8 mouse cellular contexts compared by ENCODE assay signal in the genomic region with DNA sequence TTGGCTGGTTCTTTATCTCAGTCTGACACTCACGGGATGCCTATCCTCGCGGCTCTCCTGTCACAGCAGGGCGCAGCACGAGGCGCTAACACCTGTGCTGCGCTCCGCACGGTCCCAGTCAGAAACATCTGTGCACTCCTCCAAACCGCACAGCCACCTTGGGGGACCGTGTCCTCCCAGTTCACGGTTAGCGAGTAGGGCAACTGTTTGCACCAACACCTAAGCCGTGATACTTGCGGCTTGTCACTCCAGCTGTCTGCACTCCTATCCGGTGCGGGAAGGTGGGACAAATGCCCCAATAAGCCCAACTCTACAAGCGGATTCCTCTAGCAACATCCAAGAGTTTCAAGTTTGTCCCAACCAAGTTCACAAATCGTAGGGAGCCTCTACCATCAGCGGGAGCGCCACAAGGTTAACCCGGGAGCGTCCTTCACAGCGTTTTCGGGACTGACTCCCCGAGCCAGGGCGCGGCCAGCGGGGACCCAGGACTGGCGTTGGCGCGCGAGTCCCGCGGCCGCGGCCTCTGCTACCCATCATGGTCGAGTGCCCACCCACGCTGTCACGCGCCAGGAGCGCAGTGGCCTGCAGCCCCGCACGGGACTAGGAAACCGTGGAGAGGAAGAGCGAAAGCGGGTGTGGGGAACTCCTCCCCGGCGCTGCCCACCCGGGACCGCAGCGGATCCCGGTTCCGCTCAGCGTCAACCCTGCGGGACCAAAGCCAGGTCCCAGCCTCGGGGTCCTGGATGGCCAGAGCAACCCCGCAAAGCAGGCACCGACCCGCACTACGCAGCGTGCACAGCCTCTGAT. TPM values are rescaled to one million over a fixed set of nuclear protein-coding genes. Genes with fewer than 3 reads are reported as not detected.
A peak's percentile ranks its signal among the peaks of the same experiment; 100 is the strongest.
DNase-seq lines count a peak whose midpoint lies in the region; ATAC-seq and TF ChIP-seq lines count a peak whose summit lies in the region.

No protein-coding gene starts in this region.

- peaks cover 8% of the 10 kb centered on the region; the same call in 1 of the 2 replicates for H3K27me3 ChIP-seq in heart, embryonic 12.5 days (replicated peaks)
- no peaks in the 10 kb centered on the region for H3K27me3 ChIP-seq in limb, embryonic 11.5 days (ENCODE audit: control insufficient read depth, insufficient read depth, low read length)
- peaks cover 37% of the 10 kb centered on the region for H3K27me3 ChIP-seq in midbrain, embryonic 13.5 days
- H3K27me3 ChIP-seq in spleen, adult 2 months (ENCODE audit: control insufficient read depth, insufficient read depth, low read length): peaks cover 7% of the 10 kb centered on the region

- peak; percentile 58 for ATAC-seq in heart, embryonic 12.5 days (ENCODE audit: insufficient number of reproducible peaks, low FRiP score)
- peak; percentile 19; the same call in 1 of the 2 replicates for ATAC-seq in limb, embryonic 11.5 days (ENCODE audit: insufficient number of reproducible peaks, low FRiP score, low TSS enrichment, low read depth)
- ATAC-seq in midbrain, embryonic 13.5 days: peak; percentile 59

- no peaks in the 10 kb centered on the region for H3K9me3 ChIP-seq in heart, embryonic 12.5 days (replicated peaks)
- H3K9me3 ChIP-seq in limb, embryonic 11.5 days (ENCODE audit: control insufficient read depth, low read length): no peaks in the 10 kb centered on the region
- no peaks in the 10 kb centered on the region for H3K9me3 ChIP-seq in midbrain, embryonic 13.5 days

- H3K4me2 ChIP-seq in heart, embryonic 12.5 days: peak overlapping the region; percentile 88
- H3K4me2 ChIP-seq in limb, embryonic 11.5 days (ENCODE audit: low read depth, severe bottlenecking): peak overlapping the region; percentile 93
- peak overlapping the region; percentile 99 for H3K4me2 ChIP-seq in midbrain, embryonic 13.5 days (replicated peaks)

- H3K36me3 ChIP-seq in heart, embryonic 12.5 days: no peaks in the 10 kb centered on the region
- H3K36me3 ChIP-seq in limb, embryonic 11.5 days (ENCODE audit: control insufficient read depth, insufficient read depth, low read length): no peaks in the 10 kb centered on the region
- H3K36me3 ChIP-seq in midbrain, embryonic 13.5 days: no peaks in the 10 kb centered on the region
- no peaks in the 10 kb centered on the region for H3K36me3 ChIP-seq in spleen, adult 2 months (ENCODE audit: control insufficient read depth, insufficient read depth, low read length)

- TF ChIP-seq CTCF in gastrocnemius, adult 2 months (IDR thresholded peaks at IDR 0.05): no peak
- no peak for TF ChIP-seq CTCF in cortical plate, adult 2 months (IDR thresholded peaks at IDR 0.05; ENCODE audit: extremely low read depth, insufficient read depth, low read length)
- no peak for TF ChIP-seq CTCF in spleen, adult 2 months (IDR thresholded peaks at IDR 0.05; ENCODE audit: extremely low read depth, insufficient read depth, insufficient read length, insufficient replicate concordance)

- H3K4me3 ChIP-seq in gastrocnemius, adult 2 months: peak overlapping the region; percentile 99
- H3K4me3 ChIP-seq in cortical plate, adult 2 months (ENCODE audit: insufficient read depth, low read length): peak overlapping the region; percentile 98
- H3K4me3 ChIP-seq in heart, embryonic 12.5 days: peak overlapping the region; percentile 95
- peak overlapping the region; percentile 74 for H3K4me3 ChIP-seq in limb, embryonic 11.5 days (ENCODE audit: low read depth, low read length)
- peak overlapping the region; percentile 76 for H3K4me3 ChIP-seq in midbrain, embryonic 13.5 days (replicated peaks)
- H3K4me3 ChIP-seq in spleen, adult 2 months (ENCODE audit: extremely low read depth, insufficient read depth, insufficient read length): peak overlapping the region; percentile 70

- TF ChIP-seq POLR2A in cortical plate, adult 2 months (IDR thresholded peaks at IDR 0.05; ENCODE audit: extremely low read depth, insufficient read depth, low read length): no peak
- TF ChIP-seq POLR2A in spleen, adult 2 months (IDR thresholded peaks at IDR 0.05; ENCODE audit: low read depth, low read length): no peak

- intact Hi-C loops in gastrocnemius, adult 2 months (cut with DNase I): loop anchor here (2.0 to 10.0 kb wide), 3 partner anchors 121 to 298 kb away; no protein-coding TSS in a partner anchor

- H3K9ac ChIP-seq in heart, embryonic 12.5 days: peak overlapping the region; percentile 92
- peak overlapping the region; percentile 65 for H3K9ac ChIP-seq in limb, embryonic 11.5 days (ENCODE audit: low read length)
- H3K9ac ChIP-seq in midbrain, embryonic 13.5 days (replicated peaks): peak overlapping the region; percentile 80

- H3K27ac ChIP-seq in gastrocnemius, adult 2 months: peak overlapping the region; percentile 92
- H3K27ac ChIP-seq in cortical plate, adult 2 months (ENCODE audit: insufficient read depth, low read length): peak overlapping the region; percentile 68
- H3K27ac ChIP-seq in heart, embryonic 12.5 days (ENCODE audit: poor library complexity, severe bottlenecking): peak overlapping the region; percentile 87
- 0 out of 2 replicates have a peak overlapping the region, but pooled peaks have one; percentile 43 for H3K27ac ChIP-seq in limb, embryonic 11.5 days (replicated peaks; ENCODE audit: low read depth, low read length)
- H3K27ac ChIP-seq in midbrain, embryonic 13.5 days: peak overlapping the region; percentile 59; the same call in 1 of the 2 replicates
- H3K27ac ChIP-seq in spleen, adult 2 months (ENCODE audit: insufficient read depth, low read length): peak overlapping the region; percentile 77

- DNase-seq in gastrocnemius, adult 2 months: peak; percentile 70
- no peak for DNase-seq in gastrocnemius, adult 18-20 months (ENCODE audit: low spot score)
- DNase-seq in MN1 (ENCODE audit: low spot score): peak; percentile 31
- peak; percentile 63 for DNase-seq in limb, embryonic 11.5 days (ENCODE audit: low spot score)
- peak in 1 of 2 experiments; percentile 11 for DNase-seq in spleen, adult 2 months (ENCODE audit: low read depth in 1 of 2, low spot score in 2 of 2)

- peaks cover 2% of the 10 kb centered on the region; the same call in 1 of the 2 replicates for H3K4me1 ChIP-seq in cortical plate, adult 2 months (ENCODE audit: control insufficient read depth, insufficient read depth, low read length)
- H3K4me1 ChIP-seq in heart, embryonic 12.5 days (replicated peaks): peaks cover 20% of the 10 kb centered on the region
- H3K4me1 ChIP-seq in limb, embryonic 11.5 days (ENCODE audit: control insufficient read depth, insufficient read depth, low read length): no peaks in the 10 kb centered on the region
- peaks cover 13% of the 10 kb centered on the region for H3K4me1 ChIP-seq in midbrain, embryonic 13.5 days (replicated peaks)
- H3K4me1 ChIP-seq in spleen, adult 2 months (ENCODE audit: control insufficient read depth, insufficient read depth, insufficient read length): peaks cover 4% of the 10 kb centered on the region; the same call in 1 of the 2 replicates

- under 1% methylated on average over 62 of the region's 62 CpGs for WGBS in heart, embryonic 12.5 days
- WGBS in limb, embryonic 11.5 days: under 1% methylated on average over 62 of the region's 62 CpGs
- under 1% methylated on average over 59 of the region's 62 CpGs for WGBS in midbrain, embryonic 13.5 days
- 1% methylated on average over 62 of the region's 62 CpGs for WGBS in spleen, adult 2 months

RNA-seq across cellular contexts. Expression of a gene that starts 0.8 kb away (rescaled TPM):
- 10 to 100 TPM; 20.5 to 22.9 TPM for total RNA-seq in gastrocnemius, adult 2 months (2021)
- 10 to 100 TPM; 14.5 to 15.8 TPM for total RNA-seq in gastrocnemius, adult 18-20 months (2021)
- polyA plus RNA-seq in cortical plate, adult 2 months (2012; rRNA removed): 6.0 and 6.1 TPM in 2 replicates
- 38.1 and 38.2 TPM in 2 replicates for polyA plus RNA-seq in heart, embryonic 12.5 days (2016; fragmentation: Nextera tagmentation; extraction: Ambion mirVana)
- polyA plus RNA-seq in limb, embryonic 11.5 days (2014; fragmentation: Nextera tagmentation; extraction: Ambion mirVana): 11.2 and 12.4 TPM in 2 replicates
- 3.4 and 3.7 TPM in 2 replicates for polyA plus RNA-seq in midbrain, embryonic 13.5 days (2015; fragmentation: Nextera tagmentation; extraction: Ambion mirVana)
- polyA plus RNA-seq in spleen, adult 2 months (2012; rRNA removed): 20.5 TPM in 2 replicates

RNA-seq across cellular contexts. Expression of a gene that starts 42.3 kb away (rescaled TPM):
- total RNA-seq in gastrocnemius, adult 2 months (2021): 1 to 10 TPM; 2.1 to 2.3 TPM
- total RNA-seq in gastrocnemius, adult 18-20 months (2021): 1 to 10 TPM; 1.8 to 2.3 TPM
- polyA plus RNA-seq in cortical plate, adult 2 months (2012; rRNA removed): 12.9 and 13.4 TPM in 2 replicates
- 0.31 and 0.45 TPM in 2 replicates for polyA plus RNA-seq in heart, embryonic 12.5 days (2016; fragmentation: Nextera tagmentation; extraction: Ambion mirVana)
- polyA plus RNA-seq in limb, embryonic 11.5 days (2014; fragmentation: Nextera tagmentation; extraction: Ambion mirVana): 1.5 and 2.0 TPM in 2 replicates
- polyA plus RNA-seq in midbrain, embryonic 13.5 days (2015; fragmentation: Nextera tagmentation; extraction: Ambion mirVana): 1.5 and 1.7 TPM in 2 replicates
- 0.39 and 0.60 TPM in 2 replicates for polyA plus RNA-seq in spleen, adult 2 months (2012; rRNA removed)
